Mouse (Mus musculus) heart, embryonic 16.5 days (tissue): Measurements from ENCODE around the gene Dtx4. TPM values are rescaled to one million over a fixed set of nuclear protein-coding genes. Genes with fewer than 3 reads are reported as not detected.

ENCODE experiments used
- ATAC-seq: fragments of 200-750 bp; cut with Nextera tagmentation; replicated peaks from 2 replicates; pipeline ENCODE4 v1.8.0; 2017; ENCODE audit warnings: moderate number of reproducible peaks; ENCODE audit not compliant: insufficient read depth, low FRiP score; ENCODE audit errors: extremely low read depth
- H3K27ac ChIP-seq: fragments of 300-500 bp; sonication (generic); 2 replicates; pipeline ENCODE4 v1.5.1; 2014; ENCODE audit warnings: mild to moderate bottlenecking, low read length, control low read depth, moderate library complexity
- H3K27me3 ChIP-seq: fragments of 300-500 bp; sonication (generic); 2 replicates; pipeline ENCODE4 v1.6.1; 2014; ENCODE audit warnings: low read length, mixed read lengths; ENCODE audit not compliant: control insufficient read depth, insufficient read depth
- H3K36me3 ChIP-seq: fragments of 300-500 bp; sonication (generic); 2 replicates; pipeline ENCODE4 v1.6.1; 2014; ENCODE audit not compliant: control insufficient read depth, insufficient read depth
- H3K4me1 ChIP-seq: fragments of 300-500 bp; sonication (generic); 2 replicates; pipeline ENCODE4 v1.6.1; 2014; ENCODE audit warnings: low read length, mixed read lengths; ENCODE audit not compliant: control insufficient read depth, insufficient read depth
- H3K4me2 ChIP-seq: fragments of 300-500 bp; sonication (generic); 2 replicates; pipeline ENCODE4 v1.6.1; 2014; ENCODE audit warnings: low read depth, mild to moderate bottlenecking, control low read depth, low read length
- H3K4me3 ChIP-seq: fragments of 300-500 bp; sonication (generic); 2 replicates; pipeline ENCODE4 v1.5.1; 2014; ENCODE audit warnings: mild to moderate bottlenecking, control low read depth, low read length
- H3K9ac ChIP-seq: fragments of 300-500 bp; sonication (generic); 2 replicates; pipeline ENCODE4 v1.6.1; 2014; ENCODE audit warnings: low read length, control low read depth
- H3K9me3 ChIP-seq: fragments of 300-500 bp; sonication (generic); replicated peaks from 2 replicates; pipeline ENCODE4 v1.6.1; 2016; ENCODE audit warnings: low read length; ENCODE audit not compliant: control insufficient read depth
- WGBS: fragments of 180-500 bp; shearing (Covaris S2); extraction: QIAGEN DNeasy Blood & Tissue Kit; methylation state at CpG from one replicate; pipeline ENCODE4 v1.1.7; 2014; 5-methylcytosine and 5-hydroxymethylcytosine counted together
- polyA plus RNA-seq: library from polyadenylated mRNA; unstranded; fragments of >200 nt; fragmentation: Nextera tagmentation; extraction: Ambion mirVana; gene quantifications from 2 replicates; pipeline ENCODE4 v1.2.1, GENCODE M21; 2015

Dtx4 gene
- polyA plus RNA-seq, 1 experiment from 2014 or later = 2.6 TPM

DNA sequence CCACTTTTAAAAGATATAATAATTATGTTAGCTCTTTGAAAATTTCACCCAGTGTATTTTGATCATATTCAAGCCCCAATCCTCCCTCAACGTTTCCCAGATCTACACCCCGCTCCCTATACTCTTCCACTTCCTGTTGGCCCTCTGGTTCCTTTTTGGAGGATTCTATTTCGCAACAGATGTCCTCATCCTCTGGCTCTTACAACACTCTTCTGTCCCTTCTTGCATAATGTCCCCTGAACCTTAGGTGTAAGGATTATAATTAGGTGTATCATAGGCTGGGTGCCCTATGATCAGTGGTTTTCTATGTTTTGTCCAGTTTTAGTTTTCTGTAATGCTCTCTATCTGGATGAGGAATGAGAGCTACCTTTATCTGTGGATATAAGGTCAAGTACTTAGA, 56.2 kb downstream of the Dtx4 start:
- Histone ChIP-seq H3K9me3 (no peaks in the 10 kb centered on the region), H3K27me3 (no peaks in the 10 kb centered on the region), H3K4me2 (no peak overlapping the region), H3K36me3 (no peaks in the 10 kb centered on the region), H3K4me3 (no peak overlapping the region), H3K4me1 (no peaks in the 10 kb centered on the region), H3K27ac (no peak overlapping the region), H3K9ac (no peak overlapping the region)
- ATAC-seq = no peak
- 69% methylated on average over 3 of the region's 3 CpGs for WGBS

DNA sequence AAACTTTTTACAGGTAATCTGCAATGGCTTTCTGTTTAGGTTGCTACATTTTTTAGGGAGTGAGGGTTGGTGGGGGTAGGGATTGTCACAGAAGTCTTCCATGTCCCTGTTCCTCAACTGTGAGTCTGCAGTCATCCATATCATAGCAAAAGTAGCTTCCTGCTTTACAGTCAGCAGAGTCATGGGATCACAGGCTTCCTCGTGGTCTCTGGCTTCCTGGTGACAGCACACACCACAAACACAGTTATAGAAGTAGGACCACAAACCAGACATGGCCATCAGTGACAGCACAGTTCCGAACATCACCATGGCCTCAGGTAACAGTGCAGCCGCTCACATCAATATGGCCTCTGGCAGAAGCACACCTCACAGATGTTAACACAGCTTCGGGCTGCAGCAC, 58.7 kb downstream of the Dtx4 start:
- Histone ChIP-seq H3K27ac (no peak overlapping the region), H3K4me2 (peak overlapping the region; percentile 36; the same call in 1 of the 2 replicates), H3K4me1 (no peaks in the 10 kb centered on the region), H3K9ac (no peak overlapping the region), H3K36me3 (no peaks in the 10 kb centered on the region), H3K27me3 (no peaks in the 10 kb centered on the region), H3K9me3 (no peaks in the 10 kb centered on the region), H3K4me3 (no peak overlapping the region)
- WGBS = 59% methylated on average over 4 of the region's 4 CpGs
- ATAC-seq = no peak

- WGBS = 68% methylated on average over 5 of the region's 5 CpGs
- H3K27ac ChIP-seq = no peak overlapping the region; the same call in 1 of the 2 replicates
- no peak for ATAC-seq
These were observed 61.0 kb downstream of the Dtx4 start for GRCm38 (mm10) chr19:12440103-12440725.

DNA sequence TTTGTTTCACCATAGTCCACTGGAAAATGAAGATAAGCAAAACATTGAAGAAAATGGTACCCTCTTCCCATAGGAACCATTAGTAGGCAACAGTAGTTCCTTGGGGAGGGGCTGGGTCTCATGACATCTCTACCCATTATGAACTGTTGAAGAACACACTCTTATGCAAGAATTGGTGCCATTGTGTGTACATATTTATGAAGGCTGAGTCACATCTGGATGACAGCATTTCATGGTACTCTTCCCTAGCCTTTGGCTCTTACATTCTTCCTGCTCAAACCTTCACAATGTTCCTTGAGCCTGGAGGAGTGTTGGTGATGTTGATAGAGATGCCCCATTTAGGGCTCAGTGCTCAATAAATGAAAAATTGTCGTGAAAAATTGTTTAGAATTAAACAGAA, 61.7 kb downstream of the Dtx4 start:
- no peaks in the 10 kb centered on the region for H3K9me3 ChIP-seq
- no peak overlapping the region for H3K4me3 ChIP-seq
- no peak overlapping the region for H3K27ac ChIP-seq
- H3K4me1 ChIP-seq = no peaks in the 10 kb centered on the region
- no peak overlapping the region for H3K9ac ChIP-seq
- WGBS = 35% methylated on average over 1 of the region's 1 CpGs
- ATAC-seq = no peak
- H3K36me3 ChIP-seq = no peaks in the 10 kb centered on the region
- H3K27me3 ChIP-seq = no peaks in the 10 kb centered on the region
- H3K4me2 ChIP-seq = no peak overlapping the region

More at GRCm38 (mm10) chr19:12440103-12440725, 61.0 kb downstream of the Dtx4 start:
- Histone ChIP-seq H3K4me1 (no peaks in the 10 kb centered on the region), H3K9ac (no peak overlapping the region), H3K36me3 (no peaks in the 10 kb centered on the region), H3K4me3 (no peak overlapping the region), H3K9me3 (no peaks in the 10 kb centered on the region), H3K27me3 (no peaks in the 10 kb centered on the region), H3K4me2 (no peak overlapping the region)

GRCm38 (mm10) chr19:12435750-12436524, 65.3 kb downstream of the Dtx4 start:
- Histone ChIP-seq H3K27me3 (no peaks in the 10 kb centered on the region), H3K4me1 (no peaks in the 10 kb centered on the region), H3K9ac (no peak overlapping the region), H3K36me3 (no peaks in the 10 kb centered on the region), H3K4me3 (no peak overlapping the region), H3K27ac (no peak overlapping the region), H3K9me3 (no peaks in the 10 kb centered on the region), H3K4me2 (no peak overlapping the region)
- 53% methylated on average over 4 of the region's 4 CpGs for WGBS
- ATAC-seq = no peak

GRCm38 (mm10) chr19:12435011-12435416, 66.2 kb downstream of the Dtx4 start:
- Histone ChIP-seq H3K9ac (no peak overlapping the region), H3K27me3 (no peaks in the 10 kb centered on the region), H3K4me1 (no peaks in the 10 kb centered on the region), H3K27ac (no peak overlapping the region), H3K36me3 (no peaks in the 10 kb centered on the region), H3K4me3 (no peak overlapping the region), H3K4me2 (no peak overlapping the region), H3K9me3 (no peaks in the 10 kb centered on the region)
- ATAC-seq = no peak
- 66% methylated on average over 4 of the region's 4 CpGs for WGBS

DNA sequence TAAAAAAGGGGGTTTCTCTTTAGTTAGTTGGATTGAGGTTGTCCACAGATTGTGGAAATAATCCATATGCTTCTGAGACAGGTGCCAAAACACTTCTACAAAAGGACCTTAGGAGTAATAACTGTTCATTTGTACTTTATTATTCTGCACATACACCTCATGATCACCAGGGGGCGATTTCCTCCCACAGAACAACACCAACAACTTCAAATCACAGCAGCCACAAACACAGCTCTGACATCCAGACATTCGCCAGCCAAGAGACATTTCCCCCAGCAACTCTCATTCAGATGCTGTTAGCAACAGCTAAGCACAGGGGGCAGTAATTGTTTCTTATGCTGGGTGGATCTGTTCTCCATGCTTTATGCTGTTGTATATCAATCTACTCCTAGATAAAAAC, 68.2 kb downstream of the Dtx4 start:
- H3K27ac ChIP-seq = no peak overlapping the region
- H3K4me1 ChIP-seq = no peaks in the 10 kb centered on the region
- 2% methylated on average over 2 of the region's 2 CpGs for WGBS
- no peak overlapping the region for H3K4me2 ChIP-seq
- H3K4me3 ChIP-seq = no peak overlapping the region
- H3K9me3 ChIP-seq = no peaks in the 10 kb centered on the region
- ATAC-seq = no peak
- no peak overlapping the region for H3K9ac ChIP-seq
- H3K27me3 ChIP-seq = no peaks in the 10 kb centered on the region
- no peaks in the 10 kb centered on the region for H3K36me3 ChIP-seq

DNA sequence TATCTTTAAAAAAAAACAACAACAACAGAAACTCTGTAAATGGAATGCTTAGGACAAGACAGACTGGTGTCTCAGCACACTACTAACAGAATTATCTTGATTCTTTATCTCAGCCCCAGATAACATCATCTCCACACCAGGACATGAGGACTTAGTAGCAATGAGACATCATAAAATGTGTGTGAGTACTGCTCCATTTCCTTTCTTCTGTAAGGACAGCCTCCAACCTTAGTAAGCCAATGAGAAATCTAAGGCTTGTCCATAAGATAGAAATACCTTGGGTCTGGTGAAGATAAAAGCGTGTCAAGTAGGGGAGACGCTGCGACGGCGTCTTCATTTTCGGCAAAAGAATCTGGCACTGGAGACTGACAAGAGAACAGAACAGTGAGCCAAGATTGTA, 73.6 kb downstream of the Dtx4 start, which contains the start of gene Pfpl:
Gene Pfpl (plus strand): TSS at position 301 of the 400 bp plus-strand sequence.
- 81% methylated on average over 6 of the region's 6 CpGs for WGBS
- Histone ChIP-seq H3K4me1 (no peaks in the 10 kb centered on the region), H3K9ac (no peak within 1 kb of the TSS), H3K4me2 (no peak within 1 kb of the TSS), H3K9me3 (no peaks in the 10 kb centered on the region), H3K36me3 (no peaks in the 10 kb centered on the region), H3K27ac (no peak within 1 kb of the TSS), H3K4me3 (no peak within 1 kb of the TSS), H3K27me3 (no peaks in the 10 kb centered on the region)
- no peak for ATAC-seq

- Histone ChIP-seq H3K9ac (no peak overlapping the region), H3K27me3 (no peaks in the 10 kb centered on the region), H3K4me1 (no peaks in the 10 kb centered on the region), H3K4me3 (no peak overlapping the region), H3K27ac (no peak overlapping the region), H3K4me2 (no peak overlapping the region), H3K9me3 (no peaks in the 10 kb centered on the region), H3K36me3 (no peaks in the 10 kb centered on the region)
- WGBS = 76% methylated on average over 5 of the region's 5 CpGs
- ATAC-seq = no peak
These were observed 74.2 kb downstream of the Dtx4 start for GRCm38 (mm10) chr19:12427101-12427500.
